Mouse (Mus musculus): ENCODE measurements around the gene Sass6. TPM values are rescaled to one million over a fixed set of nuclear protein-coding genes. Genes with fewer than 3 reads are reported as not detected.

Sass6 gene
- polyA plus RNA-seq, 1 experiment: 1.3 TPM

- H3K36me3 ChIP-seq (ENCODE audit: control insufficient read depth, insufficient read depth): peaks cover 60% of the 10 kb centered on the region
- H3K4me3 ChIP-seq: no peak overlapping the region
- no peak overlapping the region for H3K4me2 ChIP-seq (ENCODE audit: low read depth)
- no peaks in the 10 kb centered on the region for H3K27me3 ChIP-seq (ENCODE audit: control insufficient read depth, insufficient read depth, insufficient read length)
- H3ac ChIP-seq (ENCODE audit: control insufficient read depth, insufficient read length): no peak overlapping the region
- no peaks in the 10 kb centered on the region for H3K79me2 ChIP-seq (ENCODE audit: control insufficient read depth, insufficient read depth)
- TF ChIP-seq TCF3 (IDR thresholded peaks at IDR 0.05; ENCODE audit: insufficient read length, low read depth) (no peak), MAX (IDR thresholded peaks at IDR 0.05; ENCODE audit: low read depth) (no peak), REST (IDR thresholded peaks at IDR 0.05; ENCODE audit: insufficient read depth, insufficient read length) (no peak), SRF (IDR thresholded peaks at IDR 0.05; ENCODE audit: control insufficient read depth, insufficient read length, low read depth) (no peak), MYOG (IDR thresholded peaks at IDR 0.05; ENCODE audit: control insufficient read depth in 1 of 3, insufficient read depth in 1 of 3, insufficient read length in 2 of 3, low read depth in 2 of 3) (no peak), POLR2AphosphoS2 (IDR thresholded peaks at IDR 0.05; ENCODE audit: insufficient read length, low read depth) (no peak), USF1 (IDR thresholded peaks at IDR 0.05; ENCODE audit: low read depth) (no peak), POLR2A (IDR thresholded peaks at IDR 0.05; ENCODE audit: insufficient read length, low read depth) (no peak), MYOD1 (IDR thresholded peaks at IDR 0.05; ENCODE audit: control insufficient read depth in 1 of 3, insufficient read length in 2 of 3, low read depth in 2 of 3) (no peak), E2F4 (IDR thresholded peaks at IDR 0.05; ENCODE audit: insufficient read depth) (no peak), TCF12 (IDR thresholded peaks at IDR 0.05; ENCODE audit: insufficient read depth, poor library complexity, severe bottlenecking) (no peak), CEBPB (IDR thresholded peaks at IDR 0.05; ENCODE audit: insufficient read depth, poor library complexity, severe bottlenecking) (no peak)
Measured at GRCm38 (mm10) chr3:116634853-116635252, 40.1 kb downstream of the Sass6 start.

- no peaks in the 10 kb centered on the region for H3K27me3 ChIP-seq (ENCODE audit: control insufficient read depth, insufficient read depth, insufficient read length)
- no peak for TF ChIP-seq USF1 (IDR thresholded peaks at IDR 0.05; ENCODE audit: low read depth)
- TF ChIP-seq POLR2AphosphoS2 (IDR thresholded peaks at IDR 0.05; ENCODE audit: insufficient read length, low read depth): no peak
- TF ChIP-seq REST (IDR thresholded peaks at IDR 0.05; ENCODE audit: insufficient read depth, insufficient read length): no peak
- H3K4me3 ChIP-seq: no peak overlapping the region
- H3K4me2 ChIP-seq (ENCODE audit: low read depth): no peak overlapping the region
- H3K79me2 ChIP-seq (ENCODE audit: control insufficient read depth, insufficient read depth): no peaks in the 10 kb centered on the region
- peaks cover 63% of the 10 kb centered on the region for H3K36me3 ChIP-seq (ENCODE audit: control insufficient read depth, insufficient read depth)
- H3ac ChIP-seq (ENCODE audit: control insufficient read depth, insufficient read length): no peak overlapping the region
Measured at GRCm38 (mm10) chr3:116635799-116636198, 41.0 kb downstream of the Sass6 start.

- Histone ChIP-seq H3K4me3 (no peak overlapping the region), H3ac (ENCODE audit: control insufficient read depth, insufficient read length) (no peak overlapping the region), H3K27me3 (ENCODE audit: control insufficient read depth, insufficient read depth, insufficient read length) (no peaks in the 10 kb centered on the region)
Measured at GRCm38 (mm10) chr3:116637693-116638476, 43.1 kb downstream of the Sass6 start.

GRCm38 (mm10) chr3:116638572-116638971, 43.8 kb downstream of the Sass6 start:
- Histone ChIP-seq H3K79me2 (ENCODE audit: control insufficient read depth, insufficient read depth) (no peaks in the 10 kb centered on the region), H3ac (ENCODE audit: control insufficient read depth, insufficient read length) (no peak overlapping the region), H3K36me3 (ENCODE audit: control insufficient read depth, insufficient read depth) (peaks cover 68% of the 10 kb centered on the region), H3K4me3 (no peak overlapping the region), H3K27me3 (ENCODE audit: control insufficient read depth, insufficient read depth, insufficient read length) (no peaks in the 10 kb centered on the region), H3K4me2 (ENCODE audit: low read depth) (no peak overlapping the region)
- no peak for TF ChIP-seq POLR2AphosphoS2 (IDR thresholded peaks at IDR 0.05; ENCODE audit: insufficient read length, low read depth)
- TF ChIP-seq TCF3 (IDR thresholded peaks at IDR 0.05; ENCODE audit: insufficient read length, low read depth): no peak
- no peak for TF ChIP-seq MAX (IDR thresholded peaks at IDR 0.05; ENCODE audit: low read depth)
- no peak for TF ChIP-seq TCF12 (IDR thresholded peaks at IDR 0.05; ENCODE audit: insufficient read depth, poor library complexity, severe bottlenecking)
- TF ChIP-seq MYOG (IDR thresholded peaks at IDR 0.05; ENCODE audit: control insufficient read depth in 1 of 3, insufficient read depth in 1 of 3, insufficient read length in 2 of 3, low read depth in 2 of 3): no peak
- TF ChIP-seq POLR2A (IDR thresholded peaks at IDR 0.05; ENCODE audit: insufficient read length, low read depth): no peak
- no peak for TF ChIP-seq MYOD1 (IDR thresholded peaks at IDR 0.05; ENCODE audit: control insufficient read depth in 1 of 3, insufficient read length in 2 of 3, low read depth in 2 of 3)
- TF ChIP-seq SRF (IDR thresholded peaks at IDR 0.05; ENCODE audit: control insufficient read depth, insufficient read length, low read depth): no peak
- TF ChIP-seq USF1 (IDR thresholded peaks at IDR 0.05; ENCODE audit: low read depth): no peak

More at GRCm38 (mm10) chr3:116637693-116638476, 43.1 kb downstream of the Sass6 start:
- TF ChIP-seq TCF3 (IDR thresholded peaks at IDR 0.05; ENCODE audit: insufficient read length, low read depth) (no peak), USF1 (IDR thresholded peaks at IDR 0.05; ENCODE audit: low read depth) (no peak), REST (IDR thresholded peaks at IDR 0.05; ENCODE audit: insufficient read depth, insufficient read length) (no peak), CEBPB (IDR thresholded peaks at IDR 0.05; ENCODE audit: insufficient read depth, poor library complexity, severe bottlenecking) (no peak), MAX (IDR thresholded peaks at IDR 0.05; ENCODE audit: low read depth) (no peak), TCF12 (IDR thresholded peaks at IDR 0.05; ENCODE audit: insufficient read depth, poor library complexity, severe bottlenecking) (no peak), MYOG (IDR thresholded peaks at IDR 0.05; ENCODE audit: control insufficient read depth in 1 of 3, insufficient read depth in 1 of 3, insufficient read length in 2 of 3, low read depth in 2 of 3) (no peak), MYOD1 (IDR thresholded peaks at IDR 0.05; ENCODE audit: control insufficient read depth in 1 of 3, insufficient read length in 2 of 3, low read depth in 2 of 3) (no peak)
- Histone ChIP-seq H3K79me2 (ENCODE audit: control insufficient read depth, insufficient read depth) (no peaks in the 10 kb centered on the region), H3K36me3 (ENCODE audit: control insufficient read depth, insufficient read depth) (peaks cover 72% of the 10 kb centered on the region), H3K4me2 (ENCODE audit: low read depth) (no peak overlapping the region)

- Histone ChIP-seq H3ac (ENCODE audit: control insufficient read depth, insufficient read length) (no peak overlapping the region), H3K27me3 (ENCODE audit: control insufficient read depth, insufficient read depth, insufficient read length) (no peaks in the 10 kb centered on the region), H3K79me2 (ENCODE audit: control insufficient read depth, insufficient read depth) (no peaks in the 10 kb centered on the region), H3K4me3 (no peak overlapping the region), H3K4me2 (ENCODE audit: low read depth) (no peak overlapping the region), H3K36me3 (ENCODE audit: control insufficient read depth, insufficient read depth) (peaks cover 62% of the 10 kb centered on the region)
- no peak for TF ChIP-seq REST (IDR thresholded peaks at IDR 0.05; ENCODE audit: insufficient read depth, insufficient read length)
- TF ChIP-seq TCF3 (IDR thresholded peaks at IDR 0.05; ENCODE audit: insufficient read length, low read depth): no peak
- TF ChIP-seq CEBPB (IDR thresholded peaks at IDR 0.05; ENCODE audit: insufficient read depth, poor library complexity, severe bottlenecking): no peak
- TF ChIP-seq E2F4 (IDR thresholded peaks at IDR 0.05; ENCODE audit: insufficient read depth): no peak
- no peak for TF ChIP-seq POLR2A (IDR thresholded peaks at IDR 0.05; ENCODE audit: insufficient read length, low read depth)
- no peak for TF ChIP-seq TCF12 (IDR thresholded peaks at IDR 0.05; ENCODE audit: insufficient read depth, poor library complexity, severe bottlenecking)
- no peak for TF ChIP-seq USF1 (IDR thresholded peaks at IDR 0.05; ENCODE audit: low read depth)
- TF ChIP-seq MAX (IDR thresholded peaks at IDR 0.05; ENCODE audit: low read depth): no peak
- no peak for TF ChIP-seq SRF (IDR thresholded peaks at IDR 0.05; ENCODE audit: control insufficient read depth, insufficient read length, low read depth)
- TF ChIP-seq MYOG (IDR thresholded peaks at IDR 0.05; ENCODE audit: control insufficient read depth in 1 of 3, insufficient read depth in 1 of 3, insufficient read length in 2 of 3, low read depth in 2 of 3): no peak
Measured at GRCm38 (mm10) chr3:116640024-116640423, 45.2 kb downstream of the Sass6 start.
